Mouse (Mus musculus) MEL (cell line): ENCODE results near the gene Slc46a2.

Experiments used
- GABPA ChIP-seq: IDR thresholded peaks from 2 replicates; pipeline ENCODE4 v1.6.1; 2012; ENCODE audit warnings: low read depth, mild to moderate bottlenecking, inconsistent platforms, low read length, improper control_type of control experiment, moderate library complexity
- POLR2A ChIP-seq, 2 experiments: IDR thresholded peaks; 2 replicates each; pipeline ENCODE4 v1.6.1; 2011 to 2012; ENCODE audit warnings: low read length in 2 of 2, mild to moderate bottlenecking in 2 of 2, control low read depth in 1 of 2, improper control_type of control experiment in 1 of 2, low read depth in 1 of 2, moderate library complexity in 1 of 2; ENCODE audit not compliant: control insufficient read depth in 1 of 2, insufficient read depth in 1 of 2, poor library complexity in 1 of 2

- TF ChIP-seq GABPA (no peak), POLR2A (IDR thresholded peaks at IDR 0.05; ENCODE audit: control insufficient read depth in 1 of 2, insufficient read depth in 1 of 2, low read depth in 1 of 2, low read length in 2 of 2, poor library complexity in 1 of 2) (no peak)
Measured at GRCm38 (mm10) chr4:59927666-59928065, 12.8 kb upstream of the Slc46a2 start.
